Mouse (Mus musculus) limb, embryonic 15.5 days (tissue): ENCODE data around the gene Stat4. TPM values are rescaled to one million over a fixed set of nuclear protein-coding genes. Genes with fewer than 3 reads are reported as not detected.

Source experiments
- ATAC-seq: fragments of 200-750 bp; cut with Nextera tagmentation; 2 replicates; pipeline ENCODE4 v1.8.0; 2017; ENCODE audit warnings: low read depth, moderate TSS enrichment; ENCODE audit not compliant: insufficient number of reproducible peaks, low FRiP score, low TSS enrichment
- H3K27ac ChIP-seq: fragments of 300-500 bp; sonication (generic); 2 replicates; pipeline ENCODE4 v1.5.1; 2015; ENCODE audit warnings: moderate library complexity, mild to moderate bottlenecking, inconsistent platforms
- H3K27me3 ChIP-seq: fragments of 300-500 bp; sonication (generic); 2 replicates; pipeline ENCODE4 v1.6.1; 2015; ENCODE audit warnings: inconsistent platforms
- H3K36me3 ChIP-seq: fragments of 300-500 bp; sonication (generic); 2 replicates; pipeline ENCODE4 v1.6.1; 2015; ENCODE audit warnings: inconsistent platforms
- H3K4me1 ChIP-seq: fragments of 300-500 bp; sonication (generic); 2 replicates; pipeline ENCODE4 v1.6.1; 2015; ENCODE audit warnings: inconsistent platforms
- H3K4me2 ChIP-seq: fragments of 300-500 bp; sonication (generic); 2 replicates; pipeline ENCODE4 v1.6.1; 2015; ENCODE audit warnings: mild to moderate bottlenecking, inconsistent platforms
- H3K4me3 ChIP-seq: fragments of 300-500 bp; sonication (generic); 2 replicates; pipeline ENCODE4 v1.5.1; 2015; ENCODE audit warnings: mild to moderate bottlenecking, inconsistent platforms
- H3K9ac ChIP-seq: fragments of 300-500 bp; sonication (generic); 2 replicates; pipeline ENCODE4 v1.6.1; 2015; ENCODE audit warnings: inconsistent platforms
- H3K9me3 ChIP-seq: fragments of 300-500 bp; sonication (generic); 2 replicates; pipeline ENCODE4 v1.6.1; 2016; ENCODE audit warnings: inconsistent platforms
- WGBS: fragments of 180-500 bp; shearing (Covaris S2); methylation state at CpG from one replicate; pipeline ENCODE4 v1.1.7; 2015; 5-methylcytosine and 5-hydroxymethylcytosine counted together
- polyA plus RNA-seq: library from polyadenylated mRNA; unstranded; fragments of >200 nt; fragmentation: Nextera tagmentation; extraction: Ambion mirVana; gene quantifications from 2 replicates; pipeline ENCODE4 v1.2.1, GENCODE M21; 2015

Gene Stat4
- polyA plus RNA-seq, 1 experiment from 2014 or later = 0.81 TPM

- H3K9ac ChIP-seq = no peak overlapping the region
- H3K27ac ChIP-seq = no peak overlapping the region
- no peaks in the 10 kb centered on the region for H3K9me3 ChIP-seq
- no peaks in the 10 kb centered on the region for H3K4me1 ChIP-seq
- no peak overlapping the region for H3K4me2 ChIP-seq
- no peak overlapping the region for H3K4me3 ChIP-seq
- H3K36me3 ChIP-seq = peaks cover 10% of the 10 kb centered on the region
- WGBS = 80% methylated on average over 8 of the region's 8 CpGs
- H3K27me3 ChIP-seq = no peaks in the 10 kb centered on the region
- ATAC-seq = no peak
Measured at GRCm38 (mm10) chr1:52133254-52133653, 146.3 kb downstream of the Stat4 start.

- no peaks in the 10 kb centered on the region for H3K9me3 ChIP-seq
- no peaks in the 10 kb centered on the region for H3K27me3 ChIP-seq
- 76% methylated on average over 16 of the region's 16 CpGs for WGBS
- no peak overlapping the region for H3K27ac ChIP-seq
- H3K9ac ChIP-seq = no peak overlapping the region
- peaks cover 33% of the 10 kb centered on the region for H3K36me3 ChIP-seq
- no peak overlapping the region for H3K4me3 ChIP-seq
- no peak overlapping the region for H3K4me2 ChIP-seq
- no peaks in the 10 kb centered on the region for H3K4me1 ChIP-seq
- no peak for ATAC-seq
Measured at GRCm38 (mm10) chr1:52137292-52137691, 150.3 kb downstream of the Stat4 start.

- Histone ChIP-seq H3K4me2 (no peak overlapping the region), H3K36me3 (peaks cover 39% of the 10 kb centered on the region), H3K4me1 (no peaks in the 10 kb centered on the region), H3K27ac (no peak overlapping the region), H3K4me3 (no peak overlapping the region), H3K9me3 (no peaks in the 10 kb centered on the region), H3K9ac (no peak overlapping the region), H3K27me3 (no peaks in the 10 kb centered on the region)
- no peak for ATAC-seq
- 86% methylated on average over 9 of the region's 9 CpGs for WGBS
Measured at GRCm38 (mm10) chr1:52140534-52140933, 153.6 kb downstream of the Stat4 start.

GRCm38 (mm10) chr1:52141482-52141881 is 154.5 kb downstream of the Stat4 start:
- Histone ChIP-seq H3K27me3 (no peaks in the 10 kb centered on the region), H3K36me3 (peaks cover 39% of the 10 kb centered on the region), H3K27ac (no peak overlapping the region), H3K4me3 (no peak overlapping the region), H3K4me1 (no peaks in the 10 kb centered on the region), H3K9ac (no peak overlapping the region), H3K4me2 (no peak overlapping the region), H3K9me3 (no peaks in the 10 kb centered on the region)
- WGBS = 59% methylated on average over 3 of the region's 3 CpGs
- ATAC-seq = no peak

GRCm38 (mm10) chr1:52142117-52142516 is 155.2 kb downstream of the Stat4 start:
- Histone ChIP-seq H3K36me3 (peaks cover 39% of the 10 kb centered on the region), H3K9me3 (no peaks in the 10 kb centered on the region), H3K4me2 (no peak overlapping the region), H3K27me3 (no peaks in the 10 kb centered on the region), H3K4me3 (no peak overlapping the region), H3K27ac (no peak overlapping the region), H3K9ac (no peak overlapping the region), H3K4me1 (no peaks in the 10 kb centered on the region)
- no peak for ATAC-seq
- 73% methylated on average over 4 of the region's 4 CpGs for WGBS

GRCm38 (mm10) chr1:52143191-52143590 is 156.2 kb downstream of the Stat4 start:
- H3K9ac ChIP-seq = no peak overlapping the region
- no peaks in the 10 kb centered on the region for H3K4me1 ChIP-seq
- no peaks in the 10 kb centered on the region for H3K9me3 ChIP-seq
- no peak overlapping the region for H3K4me2 ChIP-seq
- H3K27ac ChIP-seq = no peak overlapping the region
- ATAC-seq = no peak
- H3K36me3 ChIP-seq = peaks cover 30% of the 10 kb centered on the region
- no peaks in the 10 kb centered on the region for H3K27me3 ChIP-seq
- WGBS = 71% methylated on average over 4 of the region's 4 CpGs
- H3K4me3 ChIP-seq = no peak overlapping the region

- Histone ChIP-seq H3K4me3 (no peak overlapping the region), H3K27me3 (no peaks in the 10 kb centered on the region), H3K27ac (no peak overlapping the region), H3K4me1 (no peaks in the 10 kb centered on the region), H3K9ac (no peak overlapping the region), H3K36me3 (peaks cover 29% of the 10 kb centered on the region), H3K4me2 (no peak overlapping the region), H3K9me3 (no peaks in the 10 kb centered on the region)
- no peak for ATAC-seq
- WGBS = 80% methylated on average over 7 of the region's 7 CpGs
Measured at GRCm38 (mm10) chr1:52143596-52144156, 156.7 kb downstream of the Stat4 start.

GRCm38 (mm10) chr1:52144907-52145306 is 158.0 kb downstream of the Stat4 start:
- Histone ChIP-seq H3K9ac (no peak overlapping the region), H3K4me1 (peaks cover 3% of the 10 kb centered on the region), H3K27ac (no peak overlapping the region), H3K9me3 (no peaks in the 10 kb centered on the region), H3K36me3 (peaks cover 17% of the 10 kb centered on the region), H3K27me3 (no peaks in the 10 kb centered on the region), H3K4me2 (no peak overlapping the region), H3K4me3 (no peak overlapping the region)
- ATAC-seq = no peak
- WGBS = 83% methylated on average over 10 of the region's 10 CpGs

GRCm38 (mm10) chr1:52146214-52146970 is 159.4 kb downstream of the Stat4 start:
- no peaks in the 10 kb centered on the region for H3K27me3 ChIP-seq
- H3K9me3 ChIP-seq = no peaks in the 10 kb centered on the region
- H3K36me3 ChIP-seq = peaks cover 20% of the 10 kb centered on the region
- WGBS = 50% methylated on average over 12 of the region's 12 CpGs
- no peak overlapping the region for H3K27ac ChIP-seq
- H3K4me2 ChIP-seq = no peak overlapping the region
- no peak overlapping the region for H3K9ac ChIP-seq
- 0 out of 2 replicates have a peak, but pooled peaks have one; percentile 32 for ATAC-seq
- H3K4me3 ChIP-seq = no peak overlapping the region
- peaks cover 12% of the 10 kb centered on the region for H3K4me1 ChIP-seq

- peaks cover 12% of the 10 kb centered on the region for H3K4me1 ChIP-seq
- no peaks in the 10 kb centered on the region for H3K27me3 ChIP-seq
- ATAC-seq = no peak
- H3K9ac ChIP-seq = no peak overlapping the region
- no peak overlapping the region for H3K4me3 ChIP-seq
- no peak overlapping the region for H3K27ac ChIP-seq
- no peaks in the 10 kb centered on the region for H3K9me3 ChIP-seq
- 80% methylated on average over 2 of the region's 2 CpGs for WGBS
- no peak overlapping the region for H3K4me2 ChIP-seq
- peaks cover 21% of the 10 kb centered on the region for H3K36me3 ChIP-seq
Measured at GRCm38 (mm10) chr1:52147431-52147830, 160.5 kb downstream of the Stat4 start.

- Histone ChIP-seq H3K4me3 (no peak overlapping the region), H3K9me3 (no peaks in the 10 kb centered on the region), H3K36me3 (peaks cover 21% of the 10 kb centered on the region), H3K27me3 (no peaks in the 10 kb centered on the region), H3K4me2 (no peak overlapping the region), H3K9ac (no peak overlapping the region), H3K27ac (no peak overlapping the region), H3K4me1 (peaks cover 12% of the 10 kb centered on the region)
- 55% methylated on average over 7 of the region's 7 CpGs for WGBS
- ATAC-seq = no peak
Measured at GRCm38 (mm10) chr1:52148178-52148577, 161.2 kb downstream of the Stat4 start.

- Histone ChIP-seq H3K36me3 (peaks cover 21% of the 10 kb centered on the region), H3K9me3 (no peaks in the 10 kb centered on the region), H3K4me3 (no peak overlapping the region), H3K27ac (no peak overlapping the region), H3K9ac (no peak overlapping the region), H3K4me1 (peaks cover 12% of the 10 kb centered on the region), H3K4me2 (no peak overlapping the region), H3K27me3 (no peaks in the 10 kb centered on the region)
- 67% methylated on average over 7 of the region's 7 CpGs for WGBS
- no peak for ATAC-seq
Measured at GRCm38 (mm10) chr1:52148696-52149095, 161.7 kb downstream of the Stat4 start.
